Mouse (Mus musculus) T-helper 17 cell (primary cell): ENCODE results near the gene Hccs.

Experiments used
- in situ Hi-C, 2 experiments: fragments of 300-600 bp; cut with MboI, MseI; formaldehyde crosslinking; loops; 1 replicate in 1 of 2; 2 replicates in 1 of 2; pipeline ENCODE4 v1.15.1; 2025; ENCODE audit warnings: high pct_unique_total_duplicates in 2 of 2

The Hccs gene

DNA sequence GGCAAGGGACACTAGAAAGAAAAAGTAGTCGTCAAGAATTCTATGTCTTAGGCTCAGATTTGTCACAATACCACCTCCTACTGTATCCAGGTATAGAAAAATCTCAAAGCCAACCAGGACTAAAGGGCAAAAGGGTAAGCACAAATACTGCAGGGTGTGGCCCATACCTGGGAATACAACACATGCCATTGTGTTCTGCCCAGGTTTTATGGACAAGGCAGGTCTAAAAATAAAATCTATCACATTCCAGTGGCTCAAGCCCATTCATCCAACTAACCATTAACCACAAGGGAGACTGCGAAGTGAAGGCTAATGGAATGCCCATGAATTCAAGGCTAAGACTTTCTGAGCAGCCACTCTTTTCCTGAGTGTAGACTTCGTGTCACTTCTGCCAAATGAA, 110.2 kb downstream of the Hccs start:
- in situ Hi-C loops: loop anchor here in 1 of 2 experiments (10.0 kb wide), 1 partner anchor 735 kb away; no protein-coding TSS in a partner anchor
